Mouse (Mus musculus) embryo, embryonic 11.5 days (tissue): ENCODE measurements around the gene Olfr180.

ENCODE experiments used
- DNase-seq: peaks from one replicate; pipeline ENCODE4 v3.0.0-alpha.2; 2012; ENCODE audit warnings: low read depth, low spot score

Gene Olfr180

DNA sequence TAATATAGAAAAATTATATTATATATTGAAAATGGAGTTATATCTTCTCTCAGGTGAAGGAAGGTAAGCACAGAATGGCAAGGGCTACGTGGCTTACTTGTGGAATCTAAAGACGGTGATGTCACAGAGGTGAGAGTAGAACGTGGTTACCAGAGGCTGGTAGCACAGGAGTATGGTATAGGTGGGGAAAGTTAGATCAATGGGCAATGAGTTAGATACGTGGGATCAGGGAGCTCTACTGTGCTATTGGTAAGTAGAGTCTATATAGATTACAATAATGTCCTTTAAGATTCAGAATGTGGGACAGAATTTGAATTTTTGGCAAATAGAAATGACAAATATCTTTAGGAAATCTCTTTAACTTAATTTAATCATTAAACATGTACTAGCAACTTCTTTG, at the start of gene Olfr180:
TSS of gene Olfr180 (minus strand) at position 101 of the 400 bp plus-strand sequence.
- DNase-seq: no peak

DNA sequence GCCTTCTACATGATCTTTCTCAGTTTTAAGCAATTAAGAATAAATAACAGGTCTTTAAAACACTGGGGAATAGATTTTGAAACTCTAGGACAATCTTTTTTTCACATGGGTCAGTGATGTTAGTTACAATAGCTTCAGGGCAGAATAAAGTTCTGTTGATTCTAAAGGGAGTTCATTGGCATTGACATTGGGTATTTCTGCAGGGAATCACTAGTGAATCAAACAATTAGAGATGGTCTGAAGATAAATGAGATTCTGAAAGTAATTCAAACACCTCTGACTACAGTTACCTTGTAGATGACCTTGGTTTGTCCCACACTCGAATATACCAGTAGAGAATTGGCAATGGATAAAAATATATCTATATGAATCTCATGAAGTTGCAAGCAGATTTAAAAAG, 537 bp downstream of the Olfr180 start, which contains the start of gene Olfr181:
TSS of gene Olfr181 (minus strand) at position 101 of the 400 bp plus-strand sequence.
- no peak for DNase-seq

DNA sequence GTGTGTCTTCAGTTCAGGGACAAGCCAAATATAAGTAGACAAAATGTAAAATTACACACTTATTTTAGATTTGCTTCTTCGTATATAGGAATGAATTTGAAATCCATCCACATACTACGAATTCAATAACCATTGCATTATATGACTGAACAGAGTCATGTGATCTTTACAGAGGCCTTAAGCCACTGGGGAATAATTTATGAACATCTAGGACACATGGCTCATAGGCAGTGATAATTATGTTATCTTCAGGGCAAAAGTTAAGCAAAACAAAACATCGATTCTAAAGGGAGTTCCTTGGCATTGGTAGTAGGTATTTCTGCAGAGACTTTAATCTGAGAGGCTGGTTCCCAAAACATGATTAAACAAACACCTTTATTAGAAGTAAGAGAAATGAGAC, 37.2 kb downstream of the Olfr180 start, which contains the start of gene Olfr178:
TSS of gene Olfr178 (minus strand) at position 101 of the 400 bp plus-strand sequence.
- DNase-seq: no peak

DNA sequence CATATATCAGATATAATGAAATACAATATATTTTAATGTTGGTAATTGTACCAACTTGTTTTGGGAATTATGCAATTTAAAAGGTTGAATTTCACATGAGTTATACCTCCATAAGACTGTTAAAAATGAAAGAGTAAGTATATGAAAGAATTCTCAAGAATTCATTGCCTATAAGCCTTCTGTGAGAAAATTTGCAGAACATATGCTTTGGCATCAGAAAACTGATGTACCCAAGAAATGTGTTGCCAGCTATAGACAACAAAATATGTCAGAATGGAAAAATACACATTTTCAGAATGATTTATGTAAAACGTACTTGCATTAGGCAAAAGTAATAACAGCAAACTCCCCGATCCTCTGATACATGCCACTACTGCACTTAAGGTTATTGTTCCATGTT, 44.8 kb downstream of the Olfr180 start:
- no peak for DNase-seq

DNA sequence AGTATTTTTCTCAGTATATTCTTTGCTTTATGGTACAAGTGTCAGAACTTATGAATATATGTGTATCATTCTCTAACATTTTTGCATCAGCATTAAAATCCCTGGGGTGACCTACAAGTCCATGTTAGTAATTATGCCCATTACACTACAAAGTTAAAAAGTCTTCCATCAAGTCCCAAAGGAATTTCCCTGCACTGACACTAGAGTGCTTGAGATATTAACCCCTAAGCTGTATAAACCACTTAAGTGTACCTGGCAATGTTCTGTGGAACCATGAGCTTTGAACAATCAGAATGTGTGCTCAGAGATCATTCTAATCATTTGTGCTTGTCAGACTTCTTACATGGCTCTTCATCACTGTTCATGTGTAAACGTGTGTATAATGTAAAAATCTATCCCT, 54.5 kb downstream of the Olfr180 start, which contains the start of gene Olfr177:
TSS of gene Olfr177 (minus strand) at position 101 of the 400 bp plus-strand sequence.
- DNase-seq: no peak
